Mouse (Mus musculus): ENCODE measurements around the gene Cacna1g.

DNA sequence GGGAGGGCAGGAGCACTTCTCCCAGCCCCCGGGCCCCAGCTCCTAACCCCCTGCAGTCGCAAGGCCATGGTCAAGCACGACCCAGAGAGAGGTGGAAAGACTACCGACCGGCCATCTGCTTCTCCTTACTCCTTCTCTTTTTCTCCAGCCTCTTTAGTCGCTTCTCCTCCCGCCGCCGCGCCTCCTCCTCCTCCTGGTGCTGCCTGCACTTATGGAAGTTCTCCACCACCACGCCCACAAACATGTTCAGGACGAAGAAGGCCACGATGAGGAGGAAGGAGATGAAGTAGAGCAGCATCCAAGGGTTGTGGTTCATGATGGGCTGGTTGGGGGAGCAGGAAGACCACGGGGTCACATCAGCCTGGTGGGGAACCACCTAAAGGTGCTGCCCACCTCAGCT lies 48.3 kb downstream of the Cacna1g start:
- TF ChIP-seq CTCF (IDR thresholded peaks at IDR 0.05; ENCODE audit: low read depth, low read length) (no peak), POLR2A (IDR thresholded peaks at IDR 0.05; ENCODE audit: borderline replicate concordance, low read depth, low read length) (no peak)

Data from bone marrow macrophage, adult 2 months (primary cell).